Comparison of ENCODE assay signal across 9 mouse cellular contexts in the genomic region with DNA sequence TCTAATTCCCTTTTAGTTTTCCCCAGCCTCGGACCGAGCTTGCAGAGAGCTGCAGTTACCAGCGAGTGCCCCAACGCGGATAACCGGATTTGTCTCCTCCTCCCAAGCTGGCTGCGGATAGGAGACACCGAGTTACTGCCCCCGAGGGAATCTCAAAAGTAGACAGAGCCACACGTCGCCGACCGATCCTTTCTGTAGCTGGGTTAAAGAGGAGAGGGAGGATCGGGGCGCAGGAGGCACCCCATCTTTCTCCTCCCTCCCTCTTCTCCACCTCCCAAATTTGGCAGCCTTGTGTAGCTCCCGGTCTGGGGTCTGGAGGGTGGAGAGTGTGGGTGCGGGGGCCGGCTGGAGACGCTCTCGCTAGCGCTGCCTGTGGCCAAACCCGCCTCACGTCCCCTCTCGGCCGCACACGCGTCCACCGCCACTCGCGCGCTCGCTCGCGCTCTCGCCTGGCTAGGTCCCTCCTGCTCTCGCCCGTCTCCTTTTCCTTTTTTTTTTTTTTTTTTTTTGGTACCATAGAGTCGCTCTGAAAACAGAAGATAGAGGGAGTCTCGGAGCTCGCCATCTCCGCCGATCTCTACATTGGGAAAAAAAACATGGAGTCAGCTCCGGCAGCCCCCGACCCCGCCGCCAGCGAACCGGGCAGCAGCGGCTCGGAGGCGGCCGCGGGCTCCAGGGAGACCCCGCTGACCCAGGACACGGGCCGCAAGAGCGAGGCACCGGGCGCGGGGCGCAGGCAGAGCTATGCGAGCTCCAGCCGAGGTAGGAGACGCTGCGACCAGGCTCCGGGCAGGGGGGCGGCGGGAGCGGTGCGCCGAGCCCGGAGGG. TPM values are rescaled to one million over a fixed set of nuclear protein-coding genes. Genes with fewer than 3 reads are reported as not detected.
DNase-seq lines count a peak whose midpoint lies in the region; ATAC-seq lines count a peak whose summit lies in the region.
"Had no signal": no experiment of that assay in that cellular context is flagged by ENCODE, and none has a peak within 500 bp of the region (broad histone marks: within the 10 kb centered on the region; RNA-seq: fewer than 3 reads in every experiment).

Rora (plus strand) TSS at position 576 of the 828 bp plus-strand sequence.

- H3K9ac ChIP-seq in heart, embryonic 12.5 days: peak within 1 kb of the TSS; percentile 74
- peak within 1 kb of the TSS; percentile 77 for H3K9ac ChIP-seq in kidney, embryonic 15.5 days
- H3K9ac ChIP-seq in neural tube, embryonic 12.5 days: peak within 1 kb of the TSS; percentile 84

- H3K4me1 ChIP-seq in forebrain, embryonic 10.5 days: peaks cover 35% of the 10 kb centered on the region
- peaks cover 9% of the 10 kb centered on the region for H3K4me1 ChIP-seq in heart, embryonic 12.5 days (replicated peaks)
- H3K4me1 ChIP-seq in kidney, embryonic 15.5 days: peaks cover 22% of the 10 kb centered on the region
- H3K4me1 ChIP-seq in neural tube, embryonic 12.5 days: peaks cover 11% of the 10 kb centered on the region; the same call in 1 of the 2 replicates

- peak within 1 kb of the TSS; percentile 96 for H3K4me2 ChIP-seq in heart, embryonic 12.5 days
- peak within 1 kb of the TSS; percentile 88 for H3K4me2 ChIP-seq in kidney, embryonic 15.5 days
- peak within 1 kb of the TSS; percentile 93 for H3K4me2 ChIP-seq in neural tube, embryonic 12.5 days (replicated peaks)

- peak within 1 kb of the TSS; percentile 93 for H3K27ac ChIP-seq in forebrain, embryonic 10.5 days
- peak within 1 kb of the TSS; percentile 70 for H3K27ac ChIP-seq in heart, embryonic 12.5 days (ENCODE audit: poor library complexity, severe bottlenecking)
- peak within 1 kb of the TSS; percentile 95 for H3K27ac ChIP-seq in kidney, embryonic 15.5 days
- H3K27ac ChIP-seq in neural tube, embryonic 12.5 days: peak within 1 kb of the TSS; percentile 87

- H3K9me3 ChIP-seq in forebrain, embryonic 10.5 days: no peaks in the 10 kb centered on the region
- no peaks in the 10 kb centered on the region for H3K9me3 ChIP-seq in heart, embryonic 12.5 days (replicated peaks)
- H3K9me3 ChIP-seq in kidney, embryonic 15.5 days (replicated peaks): no peaks in the 10 kb centered on the region
- H3K9me3 ChIP-seq in neural tube, embryonic 12.5 days: no peaks in the 10 kb centered on the region

- H3K27me3 ChIP-seq in forebrain, embryonic 10.5 days (ENCODE audit: poor library complexity, severe bottlenecking): peaks cover 21% of the 10 kb centered on the region
- peaks cover 8% of the 10 kb centered on the region; the same call in 1 of the 2 replicates for H3K27me3 ChIP-seq in heart, embryonic 12.5 days (replicated peaks)
- H3K27me3 ChIP-seq in kidney, embryonic 15.5 days: peaks cover 4% of the 10 kb centered on the region; the same call in 1 of the 2 replicates
- no peaks in the 10 kb centered on the region for H3K27me3 ChIP-seq in neural tube, embryonic 12.5 days (replicated peaks)
- H3K27me3 ChIP-seq: CH12.LX had no signal

- under 1% methylated on average over 72 of the region's 72 CpGs for whole genome bisulfite sequencing in forebrain, embryonic 10.5 days
- WGBS in heart, embryonic 12.5 days: under 1% methylated on average over 72 of the region's 72 CpGs
- WGBS in kidney, embryonic 15.5 days: under 1% methylated on average over 72 of the region's 72 CpGs
- under 1% methylated on average over 72 of the region's 72 CpGs for WGBS in neural tube, embryonic 12.5 days

- DNase-seq in 3T3-L1 (ENCODE audit: low read depth, low spot score): peak; percentile 61
- DNase-seq in brain, adult 2 months (ENCODE audit: low read depth, low spot score): peak; percentile 93
- peak; percentile 76 for DNase-seq in forebrain, embryonic 10.5 days (ENCODE audit: extremely low spot score, low spot score)
- peak; percentile 38 for DNase-seq in liver
- DNase-seq in urinary bladder, postnatal 25 days (ENCODE audit: low spot score): peak; percentile 43

- H3K36me3 ChIP-seq in forebrain, embryonic 10.5 days (replicated peaks): no peaks in the 10 kb centered on the region
- no peaks in the 10 kb centered on the region for H3K36me3 ChIP-seq in heart, embryonic 12.5 days
- no peaks in the 10 kb centered on the region for H3K36me3 ChIP-seq in kidney, embryonic 15.5 days
- H3K36me3 ChIP-seq in neural tube, embryonic 12.5 days: no peaks in the 10 kb centered on the region

- peak within 1 kb of the TSS; percentile 86 for H3K4me3 ChIP-seq in forebrain, embryonic 10.5 days
- H3K4me3 ChIP-seq in heart, embryonic 12.5 days: peak within 1 kb of the TSS; percentile 99
- H3K4me3 ChIP-seq in kidney, embryonic 15.5 days (replicated peaks): peak within 1 kb of the TSS; percentile 94
- peak within 1 kb of the TSS; percentile 79 for H3K4me3 ChIP-seq in neural tube, embryonic 12.5 days

- ATAC-seq in heart, embryonic 12.5 days (ENCODE audit: insufficient number of reproducible peaks, low FRiP score): peak; percentile 54; the same call in 1 of the 2 replicates
- ATAC-seq in kidney, embryonic 15.5 days (replicated peaks; ENCODE audit: low FRiP score): peak; percentile 71
- peak; percentile 72 for ATAC-seq in neural tube, embryonic 12.5 days (ENCODE audit: low FRiP score, low read depth)

RNA-seq across cellular contexts. Expression of gene Rora, which starts in this region (rescaled TPM):
- polyA plus RNA-seq in forebrain, embryonic 10.5 days (2016; fragmentation: Nextera tagmentation; extraction: Ambion mirVana): 5.6 and 5.7 TPM in 2 replicates
- 6.7 and 7.6 TPM in 2 replicates for polyA plus RNA-seq in heart, embryonic 12.5 days (2016; fragmentation: Nextera tagmentation; extraction: Ambion mirVana)
- polyA plus RNA-seq in kidney, embryonic 15.5 days (2015; fragmentation: Nextera tagmentation; extraction: Ambion mirVana): 7.8 and 8.9 TPM in 2 replicates
- 5.3 and 5.8 TPM in 2 replicates for polyA plus RNA-seq in neural tube, embryonic 12.5 days (2016; fragmentation: Nextera tagmentation; extraction: Ambion mirVana)

Comparison
In these comparisons a context has a peak if more than half of its experiments do, and no peak if none do; other contexts are left out.
1. Peak in every context shown above with its lines: DNase-seq, ATAC-seq, H3K4me3 ChIP-seq and H3K27ac ChIP-seq.
2. DNase-seq: peak in every context shown above with its lines; median percentile 93 in brain, adult 2 months; 76 in forebrain, embryonic 10.5 days; 61 in 3T3-L1; 43 in urinary bladder, postnatal 25 days; 38 in liver.